Mouse (Mus musculus) spleen, adult 12 weeks (tissue): ENCODE results near the gene Apaf1.

Experiments
- DNase-seq: peaks from one replicate; pipeline ENCODE4 v3.0.0; 2022; ENCODE audit warnings: low spot score

The Apaf1 gene

DNA sequence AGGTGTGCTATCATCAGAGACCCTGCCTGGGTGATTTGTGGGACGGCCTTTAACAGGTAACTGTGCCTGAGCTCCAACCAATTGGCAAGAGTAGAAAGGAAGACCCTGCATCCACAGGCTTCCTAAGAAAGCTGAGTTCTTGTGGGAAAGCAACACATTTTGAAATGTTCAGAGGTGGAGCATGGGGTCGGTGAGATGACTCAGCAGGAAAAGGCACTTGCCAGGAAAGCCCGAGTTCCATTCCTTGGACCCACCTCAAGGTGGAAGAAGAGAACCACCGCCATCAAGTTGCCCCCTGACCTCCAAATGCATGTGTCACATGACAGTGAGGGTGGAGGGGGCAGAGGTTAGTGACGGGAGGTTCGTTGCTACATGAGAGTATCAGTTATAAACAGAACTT, 108.1 kb downstream of the Apaf1 start:
- no peak for DNase-seq

DNA sequence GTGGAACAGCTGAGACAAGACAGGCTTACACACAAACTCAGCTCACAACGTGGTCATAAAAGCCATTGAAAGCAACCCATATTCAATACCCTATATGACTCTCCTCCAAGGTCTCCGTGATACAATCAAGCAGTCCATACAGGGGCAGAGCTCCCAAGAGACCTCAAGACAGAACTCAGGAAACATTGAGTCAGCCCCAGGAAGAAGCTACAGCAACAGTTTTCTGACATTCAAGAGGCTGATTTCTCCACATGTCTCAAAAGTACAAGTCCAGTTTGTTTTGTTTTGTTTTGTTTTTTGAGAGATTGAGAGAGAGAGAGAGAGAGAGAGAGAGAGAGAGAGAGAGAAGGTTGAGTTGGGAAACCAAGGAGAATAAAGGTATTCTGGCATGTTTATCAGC, 108.5 kb downstream of the Apaf1 start:
- no peak for DNase-seq

- DNase-seq: no peak
These were observed 112.0 kb downstream of the Apaf1 start for GRCm38 (mm10) chr10:90970560-90970959.

- DNase-seq: no peak
These were observed 113.0 kb downstream of the Apaf1 start for GRCm38 (mm10) chr10:90969355-90970174.

DNA sequence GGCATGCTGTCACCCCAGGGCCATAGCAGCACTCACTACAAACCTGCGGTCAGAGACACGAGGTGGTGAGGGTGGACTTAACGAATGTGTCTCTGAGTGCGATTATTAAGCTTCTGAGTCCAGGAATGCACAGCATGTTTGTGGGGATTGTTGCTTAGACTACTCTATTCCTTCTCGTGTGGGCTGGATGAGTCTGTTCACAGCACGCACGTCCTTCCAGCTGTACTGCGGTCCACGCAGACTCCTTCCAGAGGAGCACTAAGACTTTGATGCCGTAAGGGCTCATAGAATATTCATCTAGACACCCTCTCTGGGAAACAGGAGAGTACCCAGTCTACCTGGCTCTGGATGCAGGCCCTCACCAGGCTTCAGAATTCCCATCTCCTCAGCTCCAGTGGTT, 114.3 kb downstream of the Apaf1 start:
- no peak for DNase-seq

- DNase-seq: no peak
These were observed 115.7 kb downstream of the Apaf1 start for GRCm38 (mm10) chr10:90966821-90967220.

DNA sequence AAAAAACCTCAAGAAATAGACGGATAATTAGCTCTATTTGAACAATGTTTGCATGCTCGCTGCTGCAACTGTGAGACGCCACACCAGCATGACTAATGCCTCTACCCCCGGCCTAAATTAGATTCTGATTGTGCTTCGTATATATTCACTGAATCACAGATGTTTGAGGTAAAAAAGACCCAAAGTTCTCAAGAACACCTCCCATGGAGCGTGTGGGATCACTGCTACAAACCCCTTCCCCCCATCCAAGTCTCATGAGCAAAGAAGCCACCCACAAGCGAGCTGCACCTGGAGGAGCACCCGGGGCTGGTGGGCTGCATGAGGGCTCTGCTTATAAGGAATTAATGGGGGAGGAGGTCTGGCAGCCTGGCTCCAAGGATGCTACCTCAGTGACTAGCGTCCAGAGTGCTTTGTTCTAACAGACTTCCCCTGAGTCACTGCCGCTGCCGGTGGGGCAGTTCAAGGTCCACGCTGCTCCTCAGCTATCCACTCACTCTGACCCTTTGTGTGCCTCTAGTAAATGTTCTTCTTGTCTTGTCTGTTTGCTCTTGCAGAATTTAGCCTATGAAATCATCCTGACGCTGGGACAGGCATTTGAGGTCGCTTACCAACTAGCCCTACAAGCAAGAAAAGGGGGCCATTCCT, 116.8 kb downstream of the Apaf1 start:
- DNase-seq: no peak

DNA sequence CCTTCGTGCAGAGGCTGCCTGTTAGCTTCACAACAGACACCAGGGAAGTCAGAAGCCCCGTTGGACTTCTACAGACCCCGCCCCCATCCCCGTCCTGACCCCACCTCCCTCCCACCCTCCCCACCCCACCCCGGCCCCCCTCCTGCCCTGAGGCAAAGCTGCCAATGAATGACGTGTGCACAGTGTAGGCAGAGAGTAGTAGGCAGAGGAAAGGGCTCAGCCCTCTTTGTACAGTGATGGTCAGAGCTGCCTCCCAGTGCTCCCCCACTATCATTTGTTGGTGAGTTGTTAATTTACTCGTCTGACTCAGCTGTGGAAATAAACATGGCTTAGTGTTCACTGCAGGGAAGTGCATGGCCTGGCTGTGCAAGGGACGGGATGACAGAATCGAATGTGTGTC, 118.1 kb downstream of the Apaf1 start:
- no peak for DNase-seq

GRCm38 (mm10) chr10:90960374-90960773, 122.2 kb downstream of the Apaf1 start:
- no peak for DNase-seq

DNA sequence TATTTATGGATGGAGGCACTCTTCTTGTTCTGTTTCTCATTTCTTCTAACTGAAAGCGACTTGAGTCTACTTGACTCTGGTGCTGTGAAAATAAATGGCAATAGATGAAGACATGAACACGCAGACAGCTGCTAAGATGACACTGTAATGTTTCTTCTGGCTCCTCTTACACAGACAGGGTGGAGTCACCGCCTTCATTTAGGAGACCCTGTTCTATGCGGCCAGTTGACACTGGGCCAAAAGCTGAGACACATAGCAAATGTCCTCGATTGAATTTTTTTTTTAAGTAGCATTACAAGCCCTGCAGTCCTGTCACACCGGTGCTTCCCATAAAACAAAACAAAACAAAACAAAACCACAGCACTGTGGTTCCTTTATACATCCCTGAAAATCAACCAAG, 128.7 kb downstream of the Apaf1 start:
- no peak for DNase-seq

- no peak for DNase-seq
These were observed 129.4 kb downstream of the Apaf1 start for GRCm38 (mm10) chr10:90953103-90953709.

DNA sequence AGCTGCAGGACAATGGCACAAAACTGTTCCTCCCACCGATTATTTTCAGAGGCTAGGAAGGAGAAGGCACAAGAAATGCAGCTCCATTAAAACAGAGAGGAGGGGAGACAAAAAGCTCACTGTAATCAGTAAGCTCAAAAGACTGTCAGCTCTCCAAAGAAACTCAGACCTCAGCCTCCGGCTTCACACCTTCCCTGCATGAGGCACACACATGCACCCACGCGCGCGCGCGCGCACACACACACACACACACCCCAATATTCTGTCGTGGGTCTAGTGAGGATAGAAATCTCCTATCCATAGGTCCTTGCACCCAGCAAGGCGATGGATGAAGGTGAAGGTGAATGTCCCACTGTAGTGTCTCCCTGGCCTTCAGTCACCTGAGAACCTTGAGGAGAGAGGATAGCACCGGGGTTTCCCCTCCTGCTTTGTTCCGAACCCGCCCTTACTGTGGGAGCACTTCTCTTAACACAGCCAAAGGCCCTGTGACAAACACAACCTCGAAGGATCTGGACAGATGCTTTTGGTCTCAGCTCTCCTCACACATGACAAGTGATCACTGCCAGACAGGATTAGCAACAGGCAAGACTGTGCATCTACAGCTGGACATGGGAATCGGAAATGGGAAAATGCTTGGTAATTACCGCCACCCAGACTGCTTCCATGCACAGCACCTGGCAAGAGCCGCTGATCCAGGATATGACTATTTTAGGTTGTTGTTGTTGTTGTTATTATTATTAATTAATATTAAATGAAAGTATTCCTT, 134.8 kb downstream of the Apaf1 start:
- DNase-seq: no peak

DNA sequence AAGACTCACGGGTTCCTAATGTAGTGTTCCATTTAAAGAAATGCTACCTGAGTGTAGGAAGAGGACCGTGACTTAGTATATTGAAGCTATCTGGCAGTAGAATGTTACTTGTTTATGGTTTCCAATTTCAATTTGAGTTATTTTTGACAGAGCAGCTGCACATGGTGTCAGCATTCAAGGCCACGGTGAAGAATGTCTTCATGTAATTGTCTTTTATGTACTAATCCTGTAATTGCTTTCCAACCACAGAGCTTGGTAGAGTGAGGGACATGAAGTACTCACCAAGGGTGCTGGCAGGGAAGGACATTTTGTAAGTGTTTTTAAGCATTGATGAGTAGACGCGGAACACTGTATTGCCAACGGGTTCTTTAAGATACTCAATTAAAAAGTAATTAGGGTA, 135.5 kb downstream of the Apaf1 start:
- no peak for DNase-seq

DNA sequence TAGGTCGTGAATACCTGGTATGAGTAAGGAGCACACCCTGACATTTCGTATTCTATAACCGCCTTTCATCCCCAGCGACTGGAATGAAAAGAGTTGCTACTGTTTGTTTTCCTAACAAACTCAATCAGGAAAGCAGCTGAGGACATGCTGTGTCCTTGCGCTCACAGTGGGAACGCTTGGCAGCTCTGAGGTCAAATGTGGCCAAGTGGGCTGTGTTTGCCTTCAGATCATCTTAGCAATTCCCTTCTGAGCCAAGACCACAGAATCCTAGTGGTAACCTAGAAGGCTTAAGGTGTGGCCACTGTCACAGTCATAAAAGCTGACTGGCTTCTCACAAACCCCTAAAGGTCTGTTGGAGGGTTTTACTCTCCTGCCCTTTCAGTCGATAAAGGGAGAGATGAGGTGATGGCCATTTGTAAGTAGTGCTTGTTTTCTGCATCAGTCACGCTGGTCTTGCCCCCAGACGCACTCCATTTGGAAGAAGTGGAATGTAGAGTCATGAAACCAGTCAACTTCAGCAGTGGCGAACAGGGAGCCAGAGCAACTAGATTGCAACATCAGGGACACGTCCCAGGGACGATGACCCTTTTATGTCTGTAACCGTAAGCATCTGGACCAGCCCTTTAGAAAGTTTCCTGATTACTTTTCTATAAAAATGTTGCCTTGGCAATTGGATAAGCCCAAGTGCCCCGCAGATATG, 140.4 kb downstream of the Apaf1 start:
- DNase-seq: no peak

- no peak for DNase-seq
These were observed 141.7 kb downstream of the Apaf1 start for GRCm38 (mm10) chr10:90940521-90941520.
